Mouse (Mus musculus) left cerebral cortex, postnatal 25 days (tissue): ENCODE measurements around the gene Glcci1. TPM values are rescaled to one million over a fixed set of nuclear protein-coding genes. Genes with fewer than 3 reads are reported as not detected.

Source experiments
- DNase-seq, 2 experiments: peaks; one replicate each; pipeline ENCODE4 v3.0.0; 2022; ENCODE audit warnings: low spot score in 2 of 2, mixed read lengths in 1 of 2
- intact Hi-C: fragments of 180-260 bp; cut with DNase I; formaldehyde crosslinking; loops from one replicate; pipeline ENCODE4 v1.15.1; 2025
- total RNA-seq, 2 experiments: library from RNA; stranded (reverse); gene quantifications; 2 replicates each; pipeline ENCODE4 v1.2.3; 2021

Gene Glcci1
- 100 to 1,000 TPM; 122 to 123 TPM for total RNA-seq

DNA sequence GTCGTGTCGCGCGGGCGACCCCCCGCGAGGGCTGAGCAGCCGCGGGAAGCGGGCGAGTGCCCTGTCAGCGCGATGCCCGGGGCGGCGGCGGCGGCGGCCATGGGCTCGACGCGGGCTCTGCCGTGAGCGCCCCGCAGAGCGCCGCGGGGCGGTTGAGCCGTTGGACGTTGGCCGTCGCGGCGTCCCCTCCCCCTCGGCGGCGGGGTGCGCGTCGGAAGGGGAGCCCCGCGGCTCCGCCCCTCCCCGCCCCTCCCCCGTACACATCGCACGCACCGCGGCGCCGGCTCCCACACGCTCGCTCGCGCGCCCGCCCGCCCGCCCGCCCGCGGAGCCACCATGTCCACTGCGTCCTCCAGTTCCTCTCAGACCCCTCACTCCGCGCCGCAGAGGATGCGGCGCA lies at the start of gene Glcci1:
Gene Glcci1, plus strand, starts transcription at position 50 of the 400 bp plus-strand sequence.
- peak; percentile 69 to 71 for DNase-seq

GRCm38 (mm10) chr6:8462447-8462846 lies 47.0 kb upstream of the Glcci1 start:
- intact Hi-C loops: no loop called here

More for the DNA sequence above, at the start of gene Glcci1:
- intact Hi-C loops: loop anchor here (1.0 to 5.0 kb wide), 3 partner anchors 82 to 250 kb away; partner anchors contain the start of genes Gm45062, Rpa3 and Umad1

GRCm38 (mm10) chr6:8465388-8465787 lies 44.0 kb upstream of the Glcci1 start:
- no peak for DNase-seq

More at GRCm38 (mm10) chr6:8462447-8462846, 47.0 kb upstream of the Glcci1 start:
- DNase-seq: no peak

DNA sequence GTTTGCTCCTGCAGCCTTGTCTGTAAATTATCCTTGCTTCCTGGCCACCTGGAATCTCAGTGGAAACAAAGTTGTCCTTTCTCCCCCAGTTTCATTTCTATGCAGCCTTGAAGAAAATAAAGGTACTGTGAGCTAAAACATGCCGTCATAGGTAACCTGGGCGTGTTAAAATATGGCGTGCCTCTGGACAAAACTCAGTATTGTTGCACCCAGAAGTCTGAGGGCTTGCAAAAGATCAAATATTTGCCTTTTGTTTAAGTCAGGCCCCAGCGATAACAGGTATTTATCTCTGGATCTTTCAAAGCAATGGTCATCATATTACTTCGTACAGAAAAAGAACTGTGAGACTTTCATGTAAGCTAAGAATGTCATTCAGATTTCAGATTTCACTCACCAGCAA lies 43.4 kb upstream of the Glcci1 start:
- no peak for DNase-seq

More at GRCm38 (mm10) chr6:8465388-8465787, 44.0 kb upstream of the Glcci1 start:
- intact Hi-C loops: no loop called here

DNA sequence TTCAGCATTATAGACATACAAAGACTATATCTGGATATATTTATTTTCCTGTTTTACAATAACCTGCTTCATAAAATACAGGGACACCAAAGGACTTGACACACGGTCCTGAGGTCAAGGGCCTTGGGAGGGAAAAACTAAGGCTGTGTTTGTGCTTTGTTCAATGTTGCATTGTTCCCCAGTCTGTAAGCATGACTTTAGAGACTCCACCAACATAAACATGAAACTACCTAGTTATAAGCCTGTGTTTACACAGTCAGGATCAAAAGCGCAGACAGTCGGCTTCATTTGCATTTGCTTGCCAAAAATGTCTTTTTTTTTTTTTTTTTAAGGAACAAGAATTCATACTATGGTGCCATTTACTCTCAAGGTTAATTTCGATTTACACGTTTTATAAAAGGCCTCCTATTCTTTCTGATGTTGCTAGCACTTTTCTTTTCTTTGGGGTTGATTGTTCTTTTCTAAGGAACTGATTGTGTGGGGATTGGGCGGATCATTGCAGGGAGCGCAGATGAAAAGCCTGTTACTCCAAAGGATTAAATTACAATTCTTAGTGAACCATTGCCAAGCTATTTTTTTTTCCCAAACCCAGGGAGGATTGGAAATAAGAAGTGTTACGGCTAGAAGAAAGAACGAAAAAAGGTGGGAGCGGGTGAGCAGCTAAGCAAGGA lies 41.6 kb upstream of the Glcci1 start:
- intact Hi-C loops: no loop called here
- DNase-seq: no peak

More for the DNA sequence above, 43.4 kb upstream of the Glcci1 start:
- intact Hi-C loops: no loop called here

GRCm38 (mm10) chr6:8469918-8470317 lies 39.5 kb upstream of the Glcci1 start:
- DNase-seq: no peak
- intact Hi-C loops: no loop called here

DNA sequence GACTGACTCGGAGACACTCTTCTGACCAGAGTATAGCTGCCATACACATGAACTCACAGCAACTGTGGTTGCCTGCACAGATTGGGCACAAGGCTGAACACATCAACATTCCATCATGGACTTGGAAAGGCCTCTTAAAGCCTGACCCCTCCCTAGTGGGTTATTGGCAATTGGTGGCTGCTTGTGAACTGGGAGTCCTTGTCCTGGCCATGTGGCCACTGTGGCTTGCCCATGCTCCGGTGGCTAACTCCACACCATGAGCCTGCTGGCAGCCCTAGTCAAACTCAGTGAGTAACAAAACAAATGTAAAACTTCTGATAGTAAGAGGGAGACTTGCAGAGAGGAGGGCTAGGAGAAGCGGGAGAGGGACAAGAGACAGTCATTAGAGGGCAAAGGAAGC lies 37.3 kb upstream of the Glcci1 start:
- DNase-seq: no peak

DNA sequence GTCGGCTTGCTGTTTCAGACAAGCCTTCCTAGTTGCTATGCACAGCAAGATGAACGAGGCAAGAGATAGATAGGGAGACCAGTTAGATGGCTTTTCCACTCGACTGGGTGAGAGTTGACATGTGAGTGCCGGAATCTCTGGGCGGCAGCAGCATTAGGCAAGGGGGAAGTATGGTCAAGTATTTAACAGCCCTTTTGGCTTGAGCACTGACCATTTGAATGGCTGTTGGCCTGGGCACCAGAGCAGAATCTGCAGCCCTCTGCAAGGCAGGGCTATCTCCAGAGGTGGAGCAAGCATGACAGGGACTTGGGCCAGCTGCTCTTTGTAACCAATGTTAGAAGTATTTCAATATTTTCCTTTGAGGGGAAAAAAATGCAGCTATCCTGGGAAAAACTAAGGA lies 36.5 kb upstream of the Glcci1 start:
- intact Hi-C loops: no loop called here

More for the DNA sequence above, 37.3 kb upstream of the Glcci1 start:
- intact Hi-C loops: no loop called here

GRCm38 (mm10) chr6:8473498-8473897 lies 35.9 kb upstream of the Glcci1 start:
- intact Hi-C loops: no loop called here
- DNase-seq: peak in 1 of 2 experiments; percentile 34

More for the DNA sequence above, 36.5 kb upstream of the Glcci1 start:
- DNase-seq: no peak

DNA sequence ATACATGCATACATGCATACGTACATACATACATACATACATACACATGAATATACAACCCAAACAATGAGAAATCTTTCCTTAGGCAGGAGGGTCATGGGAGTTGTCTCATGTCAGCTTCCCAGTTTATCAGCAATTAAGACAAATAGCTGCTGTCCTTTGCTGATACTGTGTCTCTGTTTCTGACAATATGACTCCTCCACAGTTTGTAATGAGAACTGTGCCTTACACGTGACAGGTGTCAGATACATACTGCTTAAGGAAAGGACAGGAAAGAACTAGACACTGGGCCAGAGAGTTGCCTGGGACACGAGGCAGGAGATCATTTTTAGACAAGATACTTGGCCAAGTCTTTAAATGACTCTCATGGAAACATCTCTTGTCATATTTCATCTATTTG lies 35.1 kb upstream of the Glcci1 start:
- DNase-seq: no peak
- intact Hi-C loops: no loop called here

GRCm38 (mm10) chr6:8474820-8475219 lies 34.6 kb upstream of the Glcci1 start:
- DNase-seq: no peak
- intact Hi-C loops: no loop called here

DNA sequence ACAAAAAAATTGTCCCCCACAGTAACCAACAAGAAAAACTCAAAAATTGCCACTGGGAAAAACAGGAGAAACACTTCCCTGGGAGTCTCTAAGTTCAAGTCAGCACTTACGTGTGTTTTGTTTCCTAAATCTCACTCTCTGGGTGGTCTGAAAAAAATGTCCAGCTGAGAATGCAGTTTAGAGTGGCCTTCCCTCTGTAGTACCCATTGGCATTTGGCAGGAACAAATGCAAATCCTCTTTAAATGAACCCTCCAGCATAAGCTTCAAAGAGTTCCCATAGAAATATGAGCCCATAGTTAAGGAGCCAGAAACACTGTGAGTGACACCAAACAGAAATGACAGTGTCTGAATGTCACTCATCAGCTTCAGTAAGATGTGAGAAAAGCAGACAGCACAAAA lies 30.2 kb upstream of the Glcci1 start:
- no peak for DNase-seq
- intact Hi-C loops: no loop called here

- DNase-seq: no peak
- intact Hi-C loops: no loop called here
Observed at GRCm38 (mm10) chr6:8484437-8485275, 24.7 kb upstream of the Glcci1 start.

DNA sequence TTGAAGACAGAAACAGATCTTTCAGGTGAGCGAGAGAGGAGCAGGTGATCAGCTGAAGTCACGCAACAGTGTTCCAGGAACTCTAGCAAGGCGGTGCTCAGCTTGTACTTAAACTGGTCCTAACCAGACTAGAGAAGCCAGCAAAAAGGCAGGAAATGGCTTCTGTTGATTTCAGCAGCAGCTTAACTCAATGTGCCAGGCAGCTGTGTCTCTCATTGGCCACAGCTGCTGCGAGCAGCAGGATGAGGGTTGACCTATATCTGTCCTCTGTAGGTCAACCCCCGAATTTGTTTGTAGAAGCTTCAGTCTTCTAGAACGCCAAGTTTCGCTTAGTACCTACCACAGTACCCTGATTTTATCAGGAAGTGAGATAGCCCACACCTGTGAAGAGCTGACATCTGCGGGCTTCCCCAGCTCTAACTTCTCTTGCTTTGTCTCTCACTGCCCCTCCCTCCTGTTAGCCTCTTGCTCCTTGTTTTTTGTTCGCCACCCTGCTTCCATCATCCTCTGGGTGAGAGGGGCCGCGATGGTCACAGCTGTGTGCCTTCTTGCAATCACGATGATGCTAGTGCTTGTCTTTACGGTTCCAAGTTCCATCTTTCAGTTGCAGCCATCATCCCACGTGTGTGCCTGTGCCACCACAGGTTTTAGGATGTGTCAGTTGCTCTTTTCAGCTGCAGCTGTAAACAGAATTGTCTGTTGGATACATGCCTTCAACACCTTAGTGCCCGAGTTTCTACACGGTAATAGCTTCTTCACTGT lies 23.8 kb upstream of the Glcci1 start:
- no peak for DNase-seq
- intact Hi-C loops: no loop called here

GRCm38 (mm10) chr6:8486391-8487043 lies 22.9 kb upstream of the Glcci1 start:
- no peak for DNase-seq
- intact Hi-C loops: no loop called here

- intact Hi-C loops: no loop called here
- no peak for DNase-seq
Observed at GRCm38 (mm10) chr6:8487044-8487853, 22.2 kb upstream of the Glcci1 start.

GRCm38 (mm10) chr6:8488249-8488648 lies 21.2 kb upstream of the Glcci1 start:
- DNase-seq: no peak
- intact Hi-C loops: no loop called here

DNA sequence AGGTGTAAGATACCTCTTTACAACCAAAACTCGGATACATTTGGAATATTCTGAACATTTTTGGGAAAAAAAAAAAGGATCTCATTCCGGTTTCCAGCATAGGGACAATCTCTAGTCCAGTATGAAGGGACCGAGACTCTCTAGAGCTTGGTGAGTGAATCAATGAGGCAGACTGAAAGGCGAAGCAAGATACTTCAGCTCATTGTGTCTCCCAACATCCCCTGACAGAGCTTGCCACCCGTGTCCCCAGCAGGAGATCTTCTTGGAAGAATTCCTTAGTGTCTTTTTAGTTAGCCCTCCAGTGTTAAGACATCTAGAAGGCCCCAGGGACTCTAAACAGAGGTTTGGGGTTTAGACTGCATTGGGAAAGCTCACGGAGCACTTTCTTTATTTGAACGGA lies 20.1 kb upstream of the Glcci1 start:
- intact Hi-C loops: no loop called here
- no peak for DNase-seq
